Mouse (Mus musculus): ENCODE data around the gene Gm14296. TPM values are rescaled to one million over a fixed set of nuclear protein-coding genes. Genes with fewer than 3 reads are reported as not detected.
"Not testable (repeated sequence)": the region's sequence is repeated elsewhere in the genome, so short reads cannot be mapped to it uniquely, and the experiment has no call there.

Gm14296 gene
- polyA plus RNA-seq (2017; shearing (Covaris generic)) = 1 to 10 TPM; 4.2 to 5.7 TPM

GRCm38 (mm10) chr2:176927709-176928108 lies at the start of gene Gm14296:
Gene Gm14296, minus strand, starts transcription at chr2:176927809.
- ATAC-seq = not testable (repeated sequence)

- ATAC-seq = not testable (repeated sequence)
These were observed 22.1 kb downstream of the Gm14296 start for GRCm38 (mm10) chr2:176905464-176905863.

Other genes starting within 250 kb of the Gm14296 start
- 10 to 100 TPM in 1 of 2 experiments, 1 to 10 TPM in 1; 9.9 to 10.9 TPM for gene Gm14305, start 219.5 kb downstream of the Gm14296 start, polyA plus RNA-seq (2017; shearing (Covaris generic))
- gene Gm14295, start 129.2 kb downstream of the Gm14296 start, polyA plus RNA-seq (2017; shearing (Covaris generic)) = 10 to 100 TPM; 10.5 to 12.2 TPM
- gene Gm14408, start 96.7 kb downstream of the Gm14296 start, polyA plus RNA-seq (2017; shearing (Covaris generic)) = not detected
- 1 to 10 TPM in 1 of 2 experiments, under 1 TPM in 1; 0.47 to 2.7 TPM for gene Gm14419, start 73.1 kb upstream of the Gm14296 start, polyA plus RNA-seq (2017; shearing (Covaris generic))
- gene Gm14401, start 146.5 kb upstream of the Gm14296 start, polyA plus RNA-seq (2017; shearing (Covaris generic)) = not detected